Mouse (Mus musculus) kidney, adult 18-20 months (tissue): ENCODE data around the gene Pagr1a.
A peak's percentile ranks its signal among the peaks of the same experiment; 100 is the strongest.

Experiments used
- DNase-seq: peaks from one replicate; pipeline ENCODE4 v3.0.0; 2021

The Pagr1a gene

DNA sequence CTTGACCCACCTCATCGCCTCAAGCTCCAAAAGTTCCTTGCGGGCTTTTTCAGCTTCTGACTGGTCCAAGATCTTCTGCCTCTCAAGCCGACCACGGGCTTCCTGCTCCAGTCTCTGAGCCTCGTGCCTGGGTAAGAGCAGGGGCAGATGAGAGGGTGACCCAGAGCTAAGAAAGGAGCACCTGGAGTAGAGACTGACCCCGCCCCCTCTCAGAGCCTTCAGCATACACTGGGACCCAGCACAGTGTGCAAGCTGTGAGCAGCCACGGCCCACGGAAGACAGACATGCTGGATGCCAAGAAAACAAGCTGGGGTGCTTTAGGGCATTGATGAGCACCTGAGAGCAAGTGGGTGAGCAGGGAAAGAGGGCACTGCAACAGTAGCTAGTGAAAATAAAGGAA, 28.3 kb downstream of the Pagr1a start:
- DNase-seq, result no peak

- DNase-seq, result peak; percentile 72
Measured at GRCm38 (mm10) chr7:126986319-126986718, 30.8 kb downstream of the Pagr1a start.

DNA sequence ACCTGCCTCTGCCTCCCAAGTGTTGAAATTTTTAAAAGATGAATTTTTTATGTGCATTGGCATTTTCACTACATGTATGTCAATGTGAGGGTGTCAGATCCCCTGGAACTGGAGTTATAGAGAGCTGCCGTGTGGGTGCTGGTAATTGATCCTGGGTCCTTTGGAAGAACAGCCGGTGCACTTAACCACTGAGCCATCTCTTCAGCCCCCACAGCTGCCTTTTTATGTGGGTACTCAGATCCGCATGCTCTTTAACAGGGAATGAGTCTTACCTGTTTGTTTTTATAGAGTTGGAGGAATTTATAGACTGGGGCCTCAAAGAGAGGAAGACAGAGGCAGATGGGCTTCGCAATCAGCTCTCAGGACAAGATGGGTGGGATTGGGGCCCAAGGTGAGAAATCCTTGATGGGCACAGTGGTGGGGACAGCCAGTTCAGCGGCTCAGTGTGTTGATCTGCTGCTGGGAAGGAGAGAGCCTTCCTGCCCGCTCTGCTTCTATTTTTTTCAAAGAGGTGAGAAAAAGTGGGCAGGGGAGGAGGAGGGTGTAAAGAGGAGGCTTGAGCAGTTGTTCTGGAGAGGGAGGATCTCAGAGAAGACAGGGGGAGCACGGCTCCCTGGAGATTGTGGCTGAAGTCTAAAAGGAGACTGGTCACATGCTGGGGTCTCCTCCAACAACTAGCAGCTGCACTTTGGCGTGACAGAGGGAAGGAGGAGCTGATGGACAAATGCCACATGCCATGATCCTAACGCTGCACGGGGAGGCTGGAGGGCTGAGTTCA, 32.3 kb downstream of the Pagr1a start:
- DNase-seq, result no peak

DNA sequence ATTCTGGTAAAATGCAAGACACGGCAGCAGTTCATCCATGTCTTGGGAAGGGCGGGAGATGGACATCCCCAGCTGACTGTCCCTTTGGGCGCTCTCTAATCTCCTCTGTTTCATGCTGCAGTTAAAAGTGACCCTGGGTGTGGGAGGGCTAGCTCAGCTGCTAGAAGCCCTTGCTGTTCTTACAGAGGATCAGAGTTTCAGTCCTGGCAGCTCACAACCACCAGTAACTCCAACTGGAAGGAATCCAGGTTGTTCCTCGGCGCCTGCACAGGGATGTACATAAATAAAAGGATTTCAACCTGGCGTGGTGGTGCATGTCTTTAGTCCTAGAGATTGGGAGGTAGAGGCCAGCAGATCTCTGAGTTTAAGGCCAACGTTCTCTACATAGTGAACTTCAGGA, 34.0 kb downstream of the Pagr1a start:
- DNase-seq, result no peak

DNA sequence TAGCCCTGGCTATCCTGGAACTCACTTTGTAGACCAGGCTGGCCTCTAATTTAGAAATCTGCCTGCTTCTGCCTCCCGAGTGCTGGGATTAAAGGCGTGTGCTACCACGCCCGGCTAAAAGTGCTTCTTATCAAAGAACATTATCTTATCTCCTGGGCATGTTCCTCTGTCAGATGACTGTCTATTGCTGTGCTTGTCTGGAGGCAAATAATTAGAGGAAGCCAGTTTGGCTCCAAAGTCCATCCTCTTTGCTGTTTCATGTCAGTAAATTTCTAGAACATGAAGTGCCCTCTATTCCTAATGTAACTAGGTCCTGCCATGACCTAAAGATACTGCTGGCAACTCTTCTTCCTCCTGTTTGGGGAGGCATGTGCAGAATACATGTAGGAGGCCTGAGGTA, 35.1 kb downstream of the Pagr1a start:
- no peak for DNase-seq

GRCm38 (mm10) chr7:126981601-126982000, 35.6 kb downstream of the Pagr1a start:
- DNase-seq, result no peak

- DNase-seq, result no peak
Measured at GRCm38 (mm10) chr7:126978841-126979240, 38.3 kb downstream of the Pagr1a start.

GRCm38 (mm10) chr7:126976878-126977459, 40.2 kb downstream of the Pagr1a start:
- peak; percentile 36 for DNase-seq

DNA sequence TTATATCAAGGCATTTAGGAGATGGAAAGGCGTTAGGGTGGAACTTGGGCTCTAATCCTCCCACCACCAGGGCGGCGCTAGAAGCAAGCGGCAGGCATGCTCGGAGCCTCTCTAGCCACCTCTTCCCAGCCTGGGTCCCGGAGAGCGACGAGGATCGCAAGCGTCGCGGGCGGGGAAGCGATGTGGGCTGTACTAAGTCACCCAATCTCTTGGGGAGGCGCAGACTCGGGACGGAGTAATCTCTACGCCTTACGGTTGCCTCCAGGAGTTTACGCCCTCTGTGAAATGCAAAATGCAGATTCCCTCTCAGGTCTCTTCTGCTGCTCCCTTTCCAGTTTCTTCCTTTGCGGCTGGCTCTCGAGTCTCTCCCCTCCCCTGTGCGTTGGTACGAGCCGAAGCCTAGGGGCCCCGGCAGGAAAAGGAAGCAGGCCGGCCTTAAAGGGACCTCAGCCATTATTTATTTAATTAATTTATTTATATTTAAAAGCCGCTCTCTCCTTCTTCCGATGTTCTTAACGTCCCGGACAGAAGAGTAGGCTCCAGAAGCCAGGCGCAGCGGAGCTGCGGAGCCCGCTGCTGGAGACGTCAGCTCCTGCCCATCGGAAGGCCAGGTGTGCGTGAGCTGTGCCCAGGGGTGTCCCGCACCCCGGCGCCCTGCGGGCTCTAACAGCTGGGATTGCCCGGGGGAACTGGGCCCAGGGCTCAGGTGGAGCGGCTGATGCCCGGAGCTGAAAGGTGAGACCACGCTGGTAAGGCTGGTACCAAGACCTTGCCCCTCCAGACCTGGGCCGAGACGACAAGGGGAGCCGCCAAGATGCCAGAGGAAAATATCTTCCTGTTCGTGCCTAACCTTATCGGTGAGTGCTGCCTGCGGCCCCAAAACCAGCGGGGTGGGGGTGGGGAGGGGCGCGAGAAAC, 40.9 kb downstream of the Pagr1a start, which contains the start of gene Cdiptos:
TSS of gene Cdiptos (minus strand) at position 149 of the 917 bp plus-strand sequence.
- peak; percentile 97 for DNase-seq

- no peak for DNase-seq
Measured at GRCm38 (mm10) chr7:126975893-126975949, 41.4 kb downstream of the Pagr1a start, which contains the start of gene Cdipt. Cdipt (plus strand) TSS chr7:126975914.

DNA sequence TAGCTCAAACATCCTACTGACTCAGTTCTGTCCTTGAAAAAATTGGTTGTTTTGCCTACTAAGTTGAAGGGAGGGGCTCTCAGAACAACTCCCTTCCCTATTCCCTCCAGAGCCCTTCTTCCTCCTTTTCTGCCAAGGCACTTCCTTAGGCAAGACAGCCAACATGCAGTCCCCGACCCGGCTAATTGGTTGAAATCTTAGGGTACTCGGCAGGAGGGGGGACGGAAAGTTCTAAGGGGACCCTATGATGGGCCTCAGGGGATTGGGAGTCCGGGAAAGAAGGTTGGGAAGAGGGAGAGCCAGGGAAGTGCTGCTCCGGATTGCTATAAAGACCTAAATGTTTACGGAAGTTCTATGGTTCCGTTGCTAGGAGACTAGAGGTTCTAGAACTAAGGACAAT, 41.7 kb downstream of the Pagr1a start:
- no peak for DNase-seq

- DNase-seq, result no peak
Measured at GRCm38 (mm10) chr7:126967361-126967760, 49.8 kb downstream of the Pagr1a start.

DNA sequence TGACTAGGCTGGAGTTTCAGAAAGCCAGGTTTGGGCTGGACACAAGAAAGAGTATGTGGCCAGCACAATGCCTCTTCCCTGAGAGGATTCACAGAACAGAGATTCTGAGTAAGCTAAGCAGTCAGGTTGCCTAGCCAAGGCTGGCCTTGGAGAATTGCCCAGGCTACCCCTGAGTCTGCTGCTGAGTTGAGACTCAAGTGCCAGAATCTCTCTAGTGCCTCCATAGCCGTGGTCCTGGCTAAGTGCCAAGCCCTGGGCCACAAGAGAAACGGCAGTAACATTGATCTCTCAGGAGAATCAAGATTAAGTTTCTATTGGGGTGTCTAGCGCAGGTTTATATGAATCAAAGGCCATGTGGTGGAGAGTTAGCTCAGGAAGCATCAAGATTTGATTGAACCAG, 51.6 kb downstream of the Pagr1a start:
- no peak for DNase-seq
